Mouse (Mus musculus) CD8-positive naive resting alpha-beta T cell, adult 57 days (primary cell): ENCODE results near the gene Tsc22d2. TPM values are rescaled to one million over a fixed set of nuclear protein-coding genes. Genes with fewer than 3 reads are reported as not detected.

Experiments used
- total RNA-seq: library from RNA; stranded (reverse); gene quantifications from one replicate; pipeline ENCODE4 v1.2.4, GENCODE M21; 2023

Tsc22d2 gene
- total RNA-seq = 52.2 TPM

DNA sequence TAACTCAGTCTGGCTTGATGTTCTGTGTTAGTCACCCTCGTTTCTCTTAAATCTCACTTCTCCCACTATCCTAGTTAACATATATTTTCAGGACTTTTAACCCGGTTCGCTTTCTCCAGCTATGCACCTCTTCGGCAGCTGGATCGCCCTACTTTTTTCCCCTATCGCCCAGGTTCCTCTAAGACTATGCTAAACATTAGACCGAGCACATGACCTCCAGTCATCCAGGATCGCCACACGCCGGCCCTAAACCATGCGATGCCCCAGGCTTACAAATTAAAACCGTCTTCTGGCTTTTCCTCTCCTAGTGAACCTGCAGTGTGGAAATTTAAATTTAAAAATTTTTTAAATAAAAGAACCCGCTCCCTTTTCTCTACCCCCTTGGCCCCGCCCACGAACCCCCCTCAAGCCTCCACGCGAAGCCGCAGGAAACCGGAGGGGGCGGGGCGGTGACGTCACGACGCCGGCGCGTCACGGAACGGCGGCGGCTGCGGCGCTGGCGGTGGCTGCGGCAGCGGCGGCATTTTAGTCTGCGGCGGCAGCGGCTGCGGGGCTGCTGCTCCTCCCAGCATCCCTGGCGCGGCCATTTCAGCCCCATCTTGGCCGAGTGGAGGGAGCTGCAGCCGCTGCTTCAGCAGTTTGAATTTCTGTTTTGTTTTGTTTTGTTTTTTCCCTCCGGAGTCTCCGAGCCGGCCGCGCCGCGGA, at the start of gene Tsc22d2:
Tsc22d2 (plus strand) TSS at position 482 of the 705 bp plus-strand sequence.

Other genes with a start within 250 kb of the Tsc22d2 start
- gene Eif2a, start 111.1 kb downstream of the Tsc22d2 start, total RNA-seq = 68.6 TPM
- gene Serp1, start 111.2 kb downstream of the Tsc22d2 start, total RNA-seq = 59.3 TPM
- gene Selenot, start 161.9 kb downstream of the Tsc22d2 start, total RNA-seq = 147 TPM
- not detected for gene Erich6, start 222.5 kb downstream of the Tsc22d2 start, total RNA-seq